Mouse (Mus musculus) G1E (cell line): ENCODE results near the gene Sh3bp2.

ENCODE experiments used
- CTCF ChIP-seq: IDR thresholded peaks from 2 replicates; pipeline ENCODE4 v1.5.1; 2012; ENCODE audit warnings: low read depth, low read length, inconsistent platforms, mixed read lengths
- GATA1 ChIP-seq: IDR thresholded peaks from 2 replicates; pipeline ENCODE4 v1.6.1; 2012; ENCODE audit warnings: borderline replicate concordance, low read length, inconsistent platforms, mixed read lengths

GRCm38 (mm10) chr5:34608226-34608625 is 82.6 kb downstream of the Sh3bp2 start:
- TF ChIP-seq CTCF = no peak
- TF ChIP-seq GATA1 = no peak
